Mouse (Mus musculus): ENCODE results near the gene Shroom3. TPM values are rescaled to one million over a fixed set of nuclear protein-coding genes. Genes with fewer than 3 reads are reported as not detected.

The Shroom3 gene
- polyA plus RNA-seq, 1 experiment from 2014 or later, result 11.3 TPM

DNA sequence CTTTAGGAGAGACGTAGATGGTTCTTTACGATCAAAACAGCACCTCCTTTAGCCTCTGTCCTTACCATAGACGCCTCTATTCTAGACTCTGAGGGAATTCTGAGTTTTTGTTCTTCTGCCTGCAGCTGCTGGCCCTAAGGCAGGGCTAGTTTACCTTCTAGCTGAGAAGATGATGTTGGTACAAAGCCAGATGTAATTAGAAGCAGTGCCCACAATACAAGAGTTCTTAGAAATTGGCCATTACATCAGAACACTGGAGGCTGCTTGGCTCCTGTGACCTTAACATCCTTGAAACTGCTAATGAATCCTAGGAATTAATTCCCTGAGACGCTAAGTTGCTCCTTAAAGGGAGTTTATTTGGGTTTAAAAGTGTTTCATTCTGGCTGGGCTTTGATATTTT is 154.1 kb downstream of the Shroom3 start:
- Histone ChIP-seq H3K36me3 (no peaks in the 10 kb centered on the region), H3K4me3 (no peak overlapping the region), H3K9me3 (replicated peaks) (no peaks in the 10 kb centered on the region), H3K4me2 (no peak overlapping the region), H3K27ac (no peak overlapping the region), H3K4me1 (replicated peaks) (peaks cover 20% of the 10 kb centered on the region), H3K27me3 (no peaks in the 10 kb centered on the region), H3K9ac (no peak overlapping the region)
- ATAC-seq (replicated peaks; ENCODE audit: insufficient number of reproducible peaks, insufficient read depth, low FRiP score, low read depth), result no peak
- 83% methylated on average over 4 of the region's 4 CpGs for WGBS

DNA sequence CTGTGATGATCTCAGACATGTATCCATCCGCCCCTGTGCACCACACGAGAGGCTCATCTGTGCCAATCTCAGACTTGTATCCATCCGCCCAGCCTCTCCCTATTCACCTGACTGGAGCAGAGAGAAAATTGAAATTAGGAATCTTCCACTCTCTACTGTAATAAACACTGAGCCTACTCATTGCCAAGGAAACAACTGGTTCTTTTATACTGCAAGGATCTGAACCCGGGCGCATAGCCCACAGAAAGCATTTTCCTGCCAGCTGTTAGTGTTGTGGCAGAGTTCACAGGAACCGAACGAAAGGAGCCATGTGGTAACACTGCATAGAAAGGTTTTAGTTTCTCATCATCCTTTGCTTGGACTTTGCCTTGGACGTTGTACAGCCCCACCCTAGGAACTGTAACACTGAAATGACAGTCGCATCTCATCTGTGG is 155.1 kb downstream of the Shroom3 start:
- no peaks in the 10 kb centered on the region for H3K27me3 ChIP-seq
- no peak overlapping the region for H3K4me2 ChIP-seq
- H3K4me1 ChIP-seq (replicated peaks), result peaks cover 28% of the 10 kb centered on the region
- H3K9ac ChIP-seq, result no peak overlapping the region
- 83% methylated on average over 9 of the region's 9 CpGs for WGBS
- H3K9me3 ChIP-seq (replicated peaks), result no peaks in the 10 kb centered on the region
- no peak overlapping the region for H3K4me3 ChIP-seq
- ATAC-seq (replicated peaks; ENCODE audit: insufficient number of reproducible peaks, insufficient read depth, low FRiP score, low read depth), result no peak
- H3K27ac ChIP-seq, result no peak overlapping the region
- no peaks in the 10 kb centered on the region for H3K36me3 ChIP-seq

DNA sequence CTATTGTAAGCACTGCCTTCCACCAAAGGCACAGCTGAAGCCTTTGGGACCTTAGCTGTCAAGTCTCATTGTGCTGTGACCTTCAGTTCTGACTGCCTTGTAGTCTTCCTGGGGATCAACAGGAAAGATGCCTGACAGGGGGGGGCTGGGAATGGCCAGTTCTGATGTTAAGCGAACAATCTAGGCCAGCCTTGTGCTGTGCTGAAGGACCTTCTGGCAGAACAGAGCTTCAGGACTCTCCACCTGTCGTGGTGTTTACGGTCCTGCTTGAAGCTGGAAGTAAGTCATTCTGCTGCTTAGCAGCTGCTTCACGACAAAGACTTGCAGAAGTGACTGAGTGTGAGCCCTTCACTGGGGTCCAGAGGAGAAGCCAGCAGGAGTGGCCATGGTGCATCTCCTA is 156.1 kb downstream of the Shroom3 start:
- Histone ChIP-seq H3K27me3 (no peaks in the 10 kb centered on the region), H3K4me1 (replicated peaks) (peaks cover 35% of the 10 kb centered on the region), H3K36me3 (no peaks in the 10 kb centered on the region), H3K4me2 (no peak overlapping the region), H3K9me3 (replicated peaks) (no peaks in the 10 kb centered on the region), H3K27ac (0 out of 2 replicates have a peak overlapping the region, but pooled peaks have one; percentile 15), H3K9ac (no peak overlapping the region), H3K4me3 (no peak overlapping the region)
- no peak for ATAC-seq (replicated peaks; ENCODE audit: insufficient number of reproducible peaks, insufficient read depth, low FRiP score, low read depth)
- 65% methylated on average over 4 of the region's 4 CpGs for WGBS

DNA sequence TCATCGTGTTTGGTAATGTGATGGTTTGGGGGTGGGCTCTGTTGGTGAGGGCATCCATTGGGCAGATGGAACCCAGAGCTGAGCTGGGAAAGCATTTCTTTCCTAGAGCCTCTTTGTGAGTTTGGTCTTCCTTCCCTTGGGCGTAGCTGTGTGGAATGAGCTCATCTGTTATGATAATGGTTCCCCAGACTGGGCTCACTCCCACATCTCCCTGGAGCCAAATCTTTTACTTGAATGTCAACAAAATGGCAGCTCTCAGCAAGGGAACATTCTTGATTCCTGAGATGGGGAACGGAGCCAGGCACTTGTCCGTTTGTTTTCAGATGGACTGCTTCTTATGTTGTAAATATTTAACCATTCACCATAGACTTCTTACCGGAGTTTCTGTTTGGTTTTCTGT is 158.2 kb downstream of the Shroom3 start:
- no peak overlapping the region for H3K9ac ChIP-seq
- H3K27ac ChIP-seq, result peak overlapping the region; percentile 48
- no peaks in the 10 kb centered on the region for H3K36me3 ChIP-seq
- H3K4me1 ChIP-seq (replicated peaks), result peaks cover 37% of the 10 kb centered on the region
- no peak overlapping the region for H3K4me3 ChIP-seq
- WGBS, result 46% methylated on average over 5 of the region's 5 CpGs
- no peaks in the 10 kb centered on the region for H3K9me3 ChIP-seq (replicated peaks)
- H3K27me3 ChIP-seq, result no peaks in the 10 kb centered on the region
- H3K4me2 ChIP-seq, result no peak overlapping the region
- no peak for ATAC-seq (replicated peaks; ENCODE audit: insufficient number of reproducible peaks, insufficient read depth, low FRiP score, low read depth)

DNA sequence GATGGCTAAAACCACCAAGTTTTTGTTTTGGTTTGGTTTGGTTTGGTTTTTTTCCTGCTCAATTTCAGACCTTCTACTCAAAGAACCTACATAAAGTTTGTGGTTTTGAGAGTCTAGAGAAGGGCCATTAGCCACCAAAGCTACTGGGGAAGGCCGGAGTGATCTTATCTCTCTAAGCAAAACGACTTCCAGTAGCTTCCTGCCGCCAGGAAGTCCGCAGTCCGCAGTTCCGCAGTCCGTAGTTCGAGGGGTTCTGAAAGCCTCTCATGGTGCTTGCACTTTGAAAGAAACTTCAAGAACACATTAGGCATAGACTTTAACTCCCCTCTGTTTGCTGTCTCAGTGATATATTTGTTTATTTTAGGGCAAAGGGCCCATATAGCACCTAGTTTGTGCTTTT is 159.2 kb downstream of the Shroom3 start:
- Histone ChIP-seq H3K27me3 (no peaks in the 10 kb centered on the region), H3K4me3 (no peak overlapping the region), H3K9me3 (replicated peaks) (no peaks in the 10 kb centered on the region), H3K4me1 (replicated peaks) (peaks cover 37% of the 10 kb centered on the region), H3K36me3 (no peaks in the 10 kb centered on the region), H3K27ac (no peak overlapping the region), H3K9ac (no peak overlapping the region), H3K4me2 (no peak overlapping the region)
- ATAC-seq (replicated peaks; ENCODE audit: insufficient number of reproducible peaks, insufficient read depth, low FRiP score, low read depth), result no peak
- 23% methylated on average over 8 of the region's 8 CpGs for WGBS

DNA sequence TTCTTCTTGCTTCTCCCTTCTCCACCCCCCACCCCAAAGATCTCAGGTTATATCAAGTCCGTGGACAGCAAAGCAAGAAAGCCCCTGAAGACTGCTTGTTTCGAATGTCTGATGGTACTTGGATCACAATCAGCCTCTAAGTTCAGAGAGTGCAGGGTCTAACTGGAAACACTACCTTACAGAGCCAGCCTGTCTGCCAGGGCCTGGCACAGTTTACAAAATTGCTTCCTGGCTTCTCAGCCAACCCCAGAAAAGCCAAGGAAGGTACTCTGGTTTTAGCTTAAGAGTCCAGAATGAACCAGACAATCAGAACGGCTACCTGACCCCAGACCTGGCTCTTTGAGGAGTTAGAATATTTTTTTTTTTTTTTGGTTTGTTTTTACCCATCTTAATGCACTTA is 159.6 kb downstream of the Shroom3 start:
- no peak for ATAC-seq (replicated peaks; ENCODE audit: insufficient number of reproducible peaks, insufficient read depth, low FRiP score, low read depth)
- Histone ChIP-seq H3K27me3 (no peaks in the 10 kb centered on the region), H3K4me2 (no peak overlapping the region), H3K27ac (no peak overlapping the region), H3K36me3 (no peaks in the 10 kb centered on the region), H3K9ac (no peak overlapping the region), H3K4me1 (replicated peaks) (peaks cover 37% of the 10 kb centered on the region), H3K9me3 (replicated peaks) (no peaks in the 10 kb centered on the region), H3K4me3 (no peak overlapping the region)
- 67% methylated on average over 3 of the region's 3 CpGs for WGBS

DNA sequence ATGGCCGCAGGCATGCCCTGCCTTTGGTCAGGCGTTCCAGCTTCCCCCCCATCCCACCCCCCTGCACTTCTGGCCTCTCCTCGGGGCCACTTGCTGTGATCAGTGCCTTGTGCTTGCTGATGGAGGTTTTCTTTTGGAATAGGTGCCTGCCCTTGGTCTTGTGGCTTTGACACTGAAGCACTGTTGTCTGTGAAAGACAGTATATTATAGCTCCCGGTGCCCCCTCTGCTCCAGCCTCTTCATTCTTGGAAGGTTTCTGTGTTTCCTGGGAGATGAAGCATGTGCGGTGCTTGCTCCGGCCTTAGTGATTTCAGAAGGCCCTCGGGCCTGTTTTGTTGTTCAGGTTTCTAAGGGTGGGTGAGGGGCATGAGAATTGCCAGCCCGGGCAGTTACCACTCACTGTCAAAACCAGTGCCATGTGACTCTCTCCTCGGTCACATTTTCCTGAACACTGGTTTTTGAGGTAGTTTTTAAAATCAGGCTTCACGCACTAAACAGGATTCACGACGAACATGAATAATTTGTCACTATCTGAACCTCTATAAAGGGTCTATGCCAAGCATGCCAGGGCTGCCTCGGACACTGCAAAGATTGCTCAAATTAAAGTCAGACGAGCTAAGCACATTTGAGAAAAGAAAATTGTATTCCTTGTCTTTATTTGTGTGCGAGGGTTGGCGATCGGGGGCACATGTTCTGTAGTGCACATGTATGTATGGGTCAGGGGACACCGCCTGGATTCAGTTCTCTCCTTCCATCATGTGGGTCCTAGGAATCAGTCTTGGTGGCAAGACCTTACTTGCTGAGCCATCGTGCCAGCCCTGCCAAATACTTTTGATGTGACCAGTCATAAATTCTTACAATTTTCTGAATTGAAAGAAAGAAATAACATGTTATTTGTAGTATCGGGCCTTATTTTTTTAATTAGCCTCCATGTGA is 160.9 kb downstream of the Shroom3 start:
- ATAC-seq (replicated peaks; ENCODE audit: insufficient number of reproducible peaks, insufficient read depth, low FRiP score, low read depth), result no peak
- H3K9me3 ChIP-seq (replicated peaks), result no peaks in the 10 kb centered on the region
- H3K27ac ChIP-seq, result no peak overlapping the region
- WGBS, result 68% methylated on average over 20 of the region's 20 CpGs
- H3K27me3 ChIP-seq, result no peaks in the 10 kb centered on the region
- H3K9ac ChIP-seq, result no peak overlapping the region
- no peak overlapping the region for H3K4me3 ChIP-seq
- no peak overlapping the region for H3K4me2 ChIP-seq
- no peaks in the 10 kb centered on the region for H3K36me3 ChIP-seq
- H3K4me1 ChIP-seq (replicated peaks), result peaks cover 35% of the 10 kb centered on the region

DNA sequence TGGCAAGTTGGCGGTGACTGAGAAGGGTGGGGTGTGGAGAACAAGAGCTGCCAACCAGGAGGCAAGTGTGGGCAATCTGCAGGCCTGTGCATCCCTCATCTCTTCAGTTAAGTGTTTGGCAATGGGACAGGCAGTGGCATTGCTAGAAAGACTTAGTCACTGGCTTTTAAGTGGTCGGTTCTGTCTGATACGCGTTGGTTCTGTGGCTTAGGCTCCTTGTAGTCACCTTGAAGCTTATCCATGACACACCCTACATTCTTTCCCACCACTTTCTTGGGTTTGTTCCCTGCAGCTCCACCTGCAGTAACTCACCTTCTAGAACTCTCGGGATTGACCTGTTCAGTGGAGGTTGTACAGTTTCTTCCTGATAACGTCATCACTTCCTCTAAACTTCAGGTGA is 166.5 kb downstream of the Shroom3 start:
- no peak overlapping the region for H3K9ac ChIP-seq
- no peaks in the 10 kb centered on the region for H3K27me3 ChIP-seq
- peak overlapping the region; percentile 3; the same call in 1 of the 2 replicates for H3K27ac ChIP-seq
- no peak overlapping the region for H3K4me3 ChIP-seq
- no peaks in the 10 kb centered on the region for H3K9me3 ChIP-seq (replicated peaks)
- no peaks in the 10 kb centered on the region for H3K36me3 ChIP-seq
- WGBS, result 62% methylated on average over 6 of the region's 6 CpGs
- no peak for ATAC-seq (replicated peaks; ENCODE audit: insufficient number of reproducible peaks, insufficient read depth, low FRiP score, low read depth)
- H3K4me1 ChIP-seq (replicated peaks), result peaks cover 9% of the 10 kb centered on the region
- H3K4me2 ChIP-seq, result no peak overlapping the region

DNA sequence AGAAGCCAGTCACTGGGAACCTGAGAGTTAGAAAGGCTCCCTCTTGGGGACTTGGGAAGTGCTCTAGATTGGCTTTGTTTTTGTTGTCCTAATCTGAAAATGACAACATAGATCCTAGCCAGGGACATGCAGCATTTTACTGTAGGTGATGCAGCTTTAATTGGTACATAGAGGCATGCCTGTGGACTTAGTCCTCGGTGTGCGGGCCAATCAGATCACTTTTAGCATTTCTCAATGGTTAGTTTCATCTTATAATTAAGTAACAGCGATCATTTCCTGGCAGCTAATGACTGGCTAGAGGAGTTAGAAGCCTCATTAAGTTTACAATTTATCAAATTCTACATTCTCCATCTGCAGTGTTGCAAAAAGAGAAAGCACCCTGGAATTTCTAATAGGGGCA is 167.7 kb downstream of the Shroom3 start:
- ATAC-seq (replicated peaks; ENCODE audit: insufficient number of reproducible peaks, insufficient read depth, low FRiP score, low read depth), result no peak
- Histone ChIP-seq H3K4me2 (no peak overlapping the region), H3K4me3 (no peak overlapping the region), H3K36me3 (no peaks in the 10 kb centered on the region), H3K27ac (no peak overlapping the region), H3K27me3 (no peaks in the 10 kb centered on the region), H3K9me3 (replicated peaks) (no peaks in the 10 kb centered on the region), H3K9ac (no peak overlapping the region), H3K4me1 (replicated peaks) (peaks cover 15% of the 10 kb centered on the region)
- WGBS, result 86% methylated on average over 3 of the region's 3 CpGs

DNA sequence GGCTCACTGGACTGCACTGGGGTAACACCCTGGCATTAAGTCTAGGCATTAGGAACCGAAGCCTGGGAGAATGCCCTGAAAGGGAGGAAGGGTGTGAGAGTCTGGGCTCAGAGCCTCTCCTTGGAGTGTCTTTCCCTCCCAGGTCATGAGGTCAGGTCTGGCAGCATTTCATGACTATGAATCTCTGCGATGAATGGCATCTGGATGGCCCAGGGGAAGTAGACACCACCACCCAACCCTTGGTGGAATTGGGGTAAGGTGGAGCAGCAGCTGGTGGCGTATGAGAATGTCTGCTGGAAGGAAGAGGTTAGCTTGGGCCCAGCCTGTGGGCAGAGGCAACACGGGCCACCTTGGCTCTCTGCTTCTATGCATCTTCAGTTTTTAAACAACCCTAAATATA is 171.7 kb downstream of the Shroom3 start:
- H3K4me1 ChIP-seq (replicated peaks), result peaks cover 27% of the 10 kb centered on the region
- no peak overlapping the region for H3K4me2 ChIP-seq
- no peak overlapping the region for H3K4me3 ChIP-seq
- no peaks in the 10 kb centered on the region for H3K36me3 ChIP-seq
- no peak for ATAC-seq (replicated peaks; ENCODE audit: insufficient number of reproducible peaks, insufficient read depth, low FRiP score, low read depth)
- no peak overlapping the region for H3K9ac ChIP-seq
- H3K27ac ChIP-seq, result no peak overlapping the region
- no peaks in the 10 kb centered on the region for H3K9me3 ChIP-seq (replicated peaks)
- H3K27me3 ChIP-seq, result no peaks in the 10 kb centered on the region
- 70% methylated on average over 4 of the region's 4 CpGs for WGBS

DNA sequence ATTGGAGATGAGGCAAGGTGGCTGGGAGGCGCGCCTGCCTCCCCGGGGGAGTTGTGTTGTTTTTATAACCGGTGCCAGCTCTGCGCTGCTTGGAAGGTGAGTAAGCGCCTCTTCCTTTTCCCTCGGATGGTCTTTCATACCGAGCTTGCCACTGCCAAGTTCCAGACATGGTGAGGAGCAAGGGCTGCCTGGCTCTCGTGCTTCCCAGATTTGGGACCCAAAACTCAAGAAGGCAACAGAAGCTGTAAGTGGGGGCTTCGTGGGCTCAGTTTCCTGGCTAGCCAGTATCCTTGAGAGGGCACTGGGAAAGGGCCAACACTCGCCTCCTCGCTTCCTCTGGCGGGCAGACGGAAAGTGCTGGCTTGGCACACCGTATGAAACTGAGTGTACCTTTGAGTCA is 173.1 kb downstream of the Shroom3 start:
- peak overlapping the region; percentile 39; the same call in 1 of the 2 replicates for H3K27ac ChIP-seq
- ATAC-seq (replicated peaks; ENCODE audit: insufficient number of reproducible peaks, insufficient read depth, low FRiP score, low read depth), result no peak
- WGBS, result 26% methylated on average over 15 of the region's 15 CpGs

DNA sequence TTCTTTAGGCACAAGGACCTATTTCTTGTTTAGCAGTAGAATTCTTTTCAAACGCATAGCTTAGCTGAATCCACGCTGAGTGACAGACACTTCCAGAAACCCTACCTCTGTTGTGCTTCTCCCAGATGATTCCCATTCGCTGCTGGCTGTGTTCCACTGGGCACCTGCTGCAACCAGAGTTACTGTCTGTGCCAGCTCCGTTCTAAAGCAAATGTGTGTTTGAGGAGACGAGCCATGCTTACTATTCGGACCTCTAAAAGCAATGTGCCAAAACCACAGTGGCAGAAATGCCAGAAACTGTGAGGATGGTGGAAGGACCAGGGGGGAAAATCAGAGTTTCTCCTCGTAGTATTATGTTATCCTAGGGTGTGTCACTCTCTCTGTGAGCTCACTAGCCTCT is 173.9 kb downstream of the Shroom3 start:
- H3K4me3 ChIP-seq, result no peak overlapping the region
- WGBS, result 65% methylated on average over 7 of the region's 7 CpGs
- H3K4me2 ChIP-seq, result no peak overlapping the region
- H3K9me3 ChIP-seq (replicated peaks), result no peaks in the 10 kb centered on the region
- ATAC-seq (replicated peaks; ENCODE audit: insufficient number of reproducible peaks, insufficient read depth, low FRiP score, low read depth), result no peak
- H3K27me3 ChIP-seq, result no peaks in the 10 kb centered on the region
- no peak overlapping the region for H3K27ac ChIP-seq
- H3K9ac ChIP-seq, result no peak overlapping the region
- no peaks in the 10 kb centered on the region for H3K36me3 ChIP-seq
- H3K4me1 ChIP-seq (replicated peaks), result peaks cover 30% of the 10 kb centered on the region

More for the DNA sequence above, 173.1 kb downstream of the Shroom3 start:
- peaks cover 27% of the 10 kb centered on the region for H3K4me1 ChIP-seq (replicated peaks)
- H3K9me3 ChIP-seq (replicated peaks), result no peaks in the 10 kb centered on the region
- H3K36me3 ChIP-seq, result no peaks in the 10 kb centered on the region
- H3K4me2 ChIP-seq, result peak overlapping the region; percentile 41
- no peak overlapping the region for H3K9ac ChIP-seq
- H3K27me3 ChIP-seq, result no peaks in the 10 kb centered on the region
- H3K4me3 ChIP-seq, result no peak overlapping the region
